Mouse (Mus musculus) CH12.LX (cell line): ENCODE measurements at regions not wholly inside any gene's neighbourhood (a gene's known extent, or its start where the extent isn't known, plus 50 kb on each side); places are given as distances from the start of the nearest gene placed in this dataset.

ENCODE experiments used
- DNase-seq: peaks from one replicate; pipeline ENCODE4 v3.0.0-alpha.2; 2013; ENCODE audit errors: extremely low read depth
- H3K27ac ChIP-seq: 2 replicates; pipeline ENCODE4 v1.5.1; 2012; ENCODE audit warnings: low read depth, mild to moderate bottlenecking, control low read depth, moderate library complexity; ENCODE audit not compliant: insufficient read depth
- H3K27me3 ChIP-seq: replicated peaks from 2 replicates; pipeline ENCODE3; 2012; ENCODE audit warnings: inconsistent platforms
- H3K36me3 ChIP-seq, 2 experiments: replicated peaks in 1 of 2; 2 replicates each; pipeline versions ENCODE3 to v1.6.1; 2012; ENCODE audit warnings: inconsistent platforms in 1 of 2, low read length in 1 of 2, mild to moderate bottlenecking in 1 of 2, mixed read lengths in 1 of 2, moderate library complexity in 1 of 2; ENCODE audit not compliant: control insufficient read depth in 1 of 2, insufficient read depth in 1 of 2
- H3K4me1 ChIP-seq, 2 experiments: 2 replicates each; pipeline ENCODE4 v1.6.1; 2012; ENCODE audit warnings: inconsistent platforms in 1 of 2, moderate library complexity in 1 of 2; ENCODE audit not compliant: insufficient read depth in 2 of 2, control insufficient read depth in 1 of 2
- H3K4me2 ChIP-seq: 2 replicates; pipeline ENCODE4 v1.6.1; 2012; ENCODE audit warnings: low read depth, mild to moderate bottlenecking, control low read depth; ENCODE audit not compliant: poor library complexity, insufficient read depth, severe bottlenecking
- H3K4me3 ChIP-seq, 3 experiments: fragments of 150-350 bp in 1 of 3; sonication (generic) in 1 of 3; replicated peaks in 1 of 3; 2 replicates each; pipeline versions ENCODE3 to v1.5.1; 2011 to 2012; ENCODE audit warnings: low read depth in 2 of 3, low read length in 2 of 3, mild to moderate bottlenecking in 2 of 3, moderate library complexity in 2 of 3, control low read depth in 1 of 3, improper control_type of control experiment in 1 of 3, inconsistent platforms in 1 of 3, mixed read lengths in 1 of 3; ENCODE audit not compliant: poor library complexity in 1 of 3
- H3K79me2 ChIP-seq: replicated peaks from 2 replicates; pipeline ENCODE4 v1.6.1; 2012; ENCODE audit warnings: mild to moderate bottlenecking, moderate library complexity; ENCODE audit not compliant: control insufficient read depth, poor library complexity, insufficient read depth, severe bottlenecking; ENCODE audit errors: extremely low read depth
- H3K9ac ChIP-seq: 2 replicates; pipeline ENCODE4 v1.6.1; 2012; ENCODE audit warnings: low read depth, mild to moderate bottlenecking, control low read depth, moderate library complexity; ENCODE audit not compliant: insufficient read depth
- H3K9me3 ChIP-seq: replicated peaks from 2 replicates; pipeline ENCODE3; 2012; ENCODE audit warnings: low read length, inconsistent platforms, mixed read lengths
- BHLHE40 ChIP-seq: IDR thresholded peaks from 2 replicates; pipeline ENCODE4 v1.6.1; 2011; ENCODE audit warnings: mild to moderate bottlenecking, low read depth, low read length, improper control_type of control experiment
- CHD1 ChIP-seq: IDR thresholded peaks from 2 replicates; pipeline ENCODE4 v1.6.1; 2012; ENCODE audit warnings: low read depth, low read length, improper control_type of control experiment, inconsistent platforms
- CTCF ChIP-seq, 2 experiments: IDR thresholded peaks in 1 of 2; conservative IDR thresholded peaks in 1 of 2; 2 replicates each; pipeline ENCODE4 v1.5.1; 2011 to 2012; ENCODE audit warnings: low read depth in 2 of 2, low read length in 2 of 2, improper control_type of control experiment in 1 of 2, inconsistent platforms in 1 of 2, mild to moderate bottlenecking in 1 of 2, moderate library complexity in 1 of 2
- E2F4 ChIP-seq: IDR thresholded peaks from 2 replicates; pipeline ENCODE4 v1.6.1; 2011; ENCODE audit warnings: low read depth, low read length, improper control_type of control experiment; ENCODE audit not compliant: insufficient replicate concordance
- EP300 ChIP-seq: IDR thresholded peaks from 2 replicates; pipeline ENCODE4 v1.6.1; 2011; ENCODE audit warnings: low read length, improper control_type of control experiment
- ETS1 ChIP-seq: conservative IDR thresholded peaks from 2 replicates; pipeline ENCODE4 v1.6.1; 2012; ENCODE audit warnings: low read depth, mild to moderate bottlenecking, inconsistent platforms, low read length, improper control_type of control experiment, moderate library complexity
- IRF4 ChIP-seq: IDR thresholded peaks from 2 replicates; pipeline ENCODE4 v1.6.1; 2014; ENCODE audit warnings: low read depth, mild to moderate bottlenecking, inconsistent platforms, low read length, improper control_type of control experiment
- JUND ChIP-seq: conservative IDR thresholded peaks from 2 replicates; pipeline ENCODE4 v1.6.1; 2011; ENCODE audit warnings: low read depth, low read length, improper control_type of control experiment
- KAT2A ChIP-seq: IDR thresholded peaks from 2 replicates; pipeline ENCODE4 v1.6.1; 2012; ENCODE audit warnings: low read length, improper control_type of control experiment, inconsistent platforms; ENCODE audit not compliant: insufficient replicate concordance
- MYC ChIP-seq: IDR thresholded peaks from 2 replicates; pipeline ENCODE4 v1.6.1; 2011; ENCODE audit warnings: low read depth, mild to moderate bottlenecking, improper control_type of control experiment, low read length
- POLR2A ChIP-seq: IDR thresholded peaks from 2 replicates; pipeline ENCODE4 v1.6.1; 2011; ENCODE audit warnings: low read depth, mild to moderate bottlenecking, improper control_type of control experiment, low read length
- POLR2AphosphoS2 ChIP-seq: IDR thresholded peaks from 2 replicates; pipeline ENCODE4 v1.6.1; 2011; ENCODE audit warnings: low read depth, low read length, improper control_type of control experiment
- RAD21 ChIP-seq: IDR thresholded peaks from 2 replicates; pipeline ENCODE4 v1.6.1; 2011; ENCODE audit warnings: low read depth, mild to moderate bottlenecking, low read length, improper control_type of control experiment, moderate library complexity
- SIN3A ChIP-seq: IDR thresholded peaks from 2 replicates; pipeline ENCODE4 v1.6.1; 2012; ENCODE audit warnings: low read length, improper control_type of control experiment, inconsistent platforms
- USF1 ChIP-seq: IDR thresholded peaks from 2 replicates; pipeline ENCODE4 v1.6.1; 2014; ENCODE audit warnings: low read depth, mild to moderate bottlenecking, inconsistent platforms, low read length, improper control_type of control experiment
- ZKSCAN1 ChIP-seq: IDR thresholded peaks from 2 replicates; pipeline ENCODE4 v1.6.1; 2012; ENCODE audit warnings: low read depth, inconsistent platforms, low read length, improper control_type of control experiment, borderline replicate concordance
- dilution Hi-C: fragments of 300-500 bp; cut with MboI; formaldehyde crosslinking; loops from 2 replicates; pipeline ENCODE4 v1.14.3; 2020; ENCODE audit warnings: low sequenced_read_pairs; ENCODE audit not compliant: extremely low pct_unique_long_range_greater_than_20kb, extremely low pct_ligation_motif_present
- in situ Hi-C: fragments of 300-500 bp; cut with MboI; formaldehyde crosslinking; loops from 3 replicates; pipeline ENCODE4 v1.14.3; 2019; ENCODE audit warnings: low sequenced_read_pairs, low pct_ligation_motif_present, low pct_unique_long_range_greater_than_20kb, mixed read lengths

GRCm38 (mm10) chr3:38568596-38568975 lies 83.9 kb upstream of the Ankrd50 start (continued):
- TF ChIP-seq KAT2A: no peak
- TF ChIP-seq SIN3A: no peak; the same call in 1 of the 2 replicates
- TF ChIP-seq POLR2AphosphoS2: no peak
- TF ChIP-seq JUND: no peak
- TF ChIP-seq USF1: peak; percentile 90

- H3K9ac ChIP-seq: peak overlapping the region; percentile 40; the same call in 1 of the 2 replicates
- peaks cover 29 to 70% of the 10 kb centered on the region in 2 experiments for H3K4me1 ChIP-seq
- peak overlapping the region; percentile 55; the same call in 1 of the 2 replicates for H3K27ac ChIP-seq
- peak overlapping the region; percentile 69 for H3K4me2 ChIP-seq
- no peaks in the 10 kb centered on the region for H3K27me3 ChIP-seq
- no peaks in the 10 kb centered on the region for H3K36me3 ChIP-seq
- H3K9me3 ChIP-seq: no peaks in the 10 kb centered on the region
- in situ Hi-C loops (no loop called here), dilution Hi-C loops (no loop called here)
- H3K79me2 ChIP-seq: no peaks in the 10 kb centered on the region
- no peak for DNase-seq
- H3K4me3 ChIP-seq: no peak overlapping the region
- TF ChIP-seq IRF4: peak; percentile 1; the same call in 1 of the 2 replicates
- TF ChIP-seq CHD1: peak; percentile 34; the same call in 1 of the 2 replicates
- no peak for TF ChIP-seq MYC
- no peak for TF ChIP-seq POLR2A
- TF ChIP-seq, all 38 proteins: peak for 2
Observed at GRCm38 (mm10) chr3:38567946-38568595, 83.4 kb upstream of the Ankrd50 start.

GRCm38 (mm10) chr3:38566576-38566975 lies 81.9 kb upstream of the Ankrd50 start:
- H3K4me1 ChIP-seq: peaks cover 28 to 72% of the 10 kb centered on the region in 2 experiments
- no peak for DNase-seq
- no peaks in the 10 kb centered on the region for H3K9me3 ChIP-seq
- TF ChIP-seq EP300 (no peak), ETS1 (no peak), BHLHE40 (no peak), CTCF (conservative IDR thresholded peaks at IDR 0.05 in 1 of 2, IDR thresholded peaks at IDR 0.05 in 1 of 2; ENCODE audit: low read depth in 2 of 2, low read length in 2 of 2) (no peak), POLR2A (no peak), RAD21 (no peak), CHD1 (no peak), POLR2AphosphoS2 (no peak), USF1 (no peak), E2F4 (no peak), ZKSCAN1 (no peak)
- TF ChIP-seq, all 38 proteins: peak for 0
- no peaks in the 10 kb centered on the region for H3K79me2 ChIP-seq
- dilution Hi-C loops: no loop called here
- no peak overlapping the region for H3K4me3 ChIP-seq
- no peaks in the 10 kb centered on the region for H3K36me3 ChIP-seq
- H3K27me3 ChIP-seq: no peaks in the 10 kb centered on the region
- in situ Hi-C loops: no loop called here
- no peak overlapping the region for H3K27ac ChIP-seq
- H3K4me2 ChIP-seq: no peak overlapping the region
- H3K9ac ChIP-seq: no peak overlapping the region
